Mouse (Mus musculus): Measurements from ENCODE around the gene Chaf1b. TPM values are rescaled to one million over a fixed set of nuclear protein-coding genes. Genes with fewer than 3 reads are reported as not detected.

Gene Chaf1b
- polyA plus RNA-seq, 1 experiment: 3.3 TPM

GRCm38 (mm10) chr16:93920673-93921072, 37.0 kb downstream of the Chaf1b start:
- Histone ChIP-seq H3K4me3 (ENCODE audit: low read depth, low read length) (no peak overlapping the region), H3K36me3 (ENCODE audit: control insufficient read depth, insufficient read depth, low read length) (no peaks in the 10 kb centered on the region), H3K27ac (ENCODE audit: insufficient read depth, low read depth, low read length) (no peak overlapping the region), H3K4me1 (ENCODE audit: control insufficient read depth, insufficient read depth, insufficient read length, low read length) (peaks cover 12% of the 10 kb centered on the region), H3K27me3 (ENCODE audit: control insufficient read depth, insufficient read depth, low read length) (no peaks in the 10 kb centered on the region)
- WGBS: 80% methylated on average over 4 of the region's 4 CpGs
- TF ChIP-seq CTCF (IDR thresholded peaks at IDR 0.05; ENCODE audit: extremely low read depth, insufficient read length, insufficient replicate concordance, low read depth, low read length) (no peak), POLR2A (IDR thresholded peaks at IDR 0.05; ENCODE audit: low read depth, low read length) (no peak)

- H3K27me3 ChIP-seq (ENCODE audit: control insufficient read depth, insufficient read depth, low read length): no peaks in the 10 kb centered on the region
- H3K4me1 ChIP-seq (ENCODE audit: control insufficient read depth, insufficient read depth, insufficient read length, low read length): peaks cover 6% of the 10 kb centered on the region
- H3K27ac ChIP-seq (ENCODE audit: insufficient read depth, low read depth, low read length): no peak overlapping the region
- H3K36me3 ChIP-seq (ENCODE audit: control insufficient read depth, insufficient read depth, low read length): no peaks in the 10 kb centered on the region
- H3K4me3 ChIP-seq (ENCODE audit: low read depth, low read length): no peak overlapping the region
- TF ChIP-seq CTCF (IDR thresholded peaks at IDR 0.05; ENCODE audit: extremely low read depth, insufficient read length, insufficient replicate concordance, low read depth, low read length): no peak
- no peak for TF ChIP-seq POLR2A (IDR thresholded peaks at IDR 0.05; ENCODE audit: low read depth, low read length)
- WGBS: 75% methylated on average over 5 of the region's 5 CpGs
Observed at GRCm38 (mm10) chr16:93922835-93923389, 39.2 kb downstream of the Chaf1b start.

DNA sequence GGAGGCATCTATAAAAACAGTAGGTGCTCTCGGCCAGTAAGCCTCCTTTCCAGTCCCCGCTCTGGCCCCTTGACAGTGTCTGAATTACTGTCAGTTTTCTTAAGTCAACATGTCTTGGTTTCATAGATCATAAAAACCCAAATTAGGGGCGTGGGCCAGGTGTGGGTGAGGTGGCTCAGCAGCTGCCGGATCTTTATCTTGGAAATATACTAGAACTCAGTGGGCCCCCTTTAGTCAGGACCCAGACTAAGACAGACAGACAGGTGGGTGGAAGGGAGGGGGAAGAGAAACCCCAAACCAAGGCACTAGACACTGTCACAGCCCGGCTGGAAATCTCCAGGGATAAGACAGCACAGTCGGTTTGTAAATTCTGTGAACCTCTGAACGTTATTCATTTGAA, 40.1 kb downstream of the Chaf1b start:
- Histone ChIP-seq H3K36me3 (ENCODE audit: control insufficient read depth, insufficient read depth, low read length) (no peaks in the 10 kb centered on the region), H3K4me1 (ENCODE audit: control insufficient read depth, insufficient read depth, insufficient read length, low read length) (peaks cover 3% of the 10 kb centered on the region; the same call in 1 of the 2 replicates), H3K27me3 (ENCODE audit: control insufficient read depth, insufficient read depth, low read length) (no peaks in the 10 kb centered on the region), H3K4me3 (ENCODE audit: low read depth, low read length) (no peak overlapping the region), H3K27ac (ENCODE audit: insufficient read depth, low read depth, low read length) (no peak overlapping the region)
- TF ChIP-seq CTCF (IDR thresholded peaks at IDR 0.05; ENCODE audit: extremely low read depth, insufficient read length, insufficient replicate concordance, low read depth, low read length): no peak
- TF ChIP-seq POLR2A (IDR thresholded peaks at IDR 0.05; ENCODE audit: low read depth, low read length): no peak
- WGBS: 27% methylated on average over 7 of the region's 7 CpGs

- Histone ChIP-seq H3K27ac (ENCODE audit: insufficient read depth, low read depth, low read length) (no peak overlapping the region), H3K4me3 (ENCODE audit: low read depth, low read length) (no peak overlapping the region), H3K4me1 (ENCODE audit: control insufficient read depth, insufficient read depth, insufficient read length, low read length) (0 out of 2 replicates have a peak, but pooled peaks cover 3% of the 10 kb centered on the region), H3K27me3 (ENCODE audit: control insufficient read depth, insufficient read depth, low read length) (no peaks in the 10 kb centered on the region), H3K36me3 (ENCODE audit: control insufficient read depth, insufficient read depth, low read length) (no peaks in the 10 kb centered on the region)
- 83% methylated on average over 8 of the region's 8 CpGs for WGBS
- no peak for TF ChIP-seq CTCF (IDR thresholded peaks at IDR 0.05; ENCODE audit: extremely low read depth, insufficient read length, insufficient replicate concordance, low read depth, low read length)
- TF ChIP-seq POLR2A (IDR thresholded peaks at IDR 0.05; ENCODE audit: low read depth, low read length): no peak
Observed at GRCm38 (mm10) chr16:93925684-93926247, 42.1 kb downstream of the Chaf1b start.

- no peak overlapping the region for H3K4me3 ChIP-seq (ENCODE audit: low read depth, low read length)
- H3K4me1 ChIP-seq (ENCODE audit: control insufficient read depth, insufficient read depth, insufficient read length, low read length): peaks cover 9% of the 10 kb centered on the region; the same call in 1 of the 2 replicates
- no peaks in the 10 kb centered on the region for H3K27me3 ChIP-seq (ENCODE audit: control insufficient read depth, insufficient read depth, low read length)
- TF ChIP-seq CTCF (IDR thresholded peaks at IDR 0.05; ENCODE audit: extremely low read depth, insufficient read length, insufficient replicate concordance, low read depth, low read length): no peak
- TF ChIP-seq POLR2A (IDR thresholded peaks at IDR 0.05; ENCODE audit: low read depth, low read length): no peak
- H3K36me3 ChIP-seq (ENCODE audit: control insufficient read depth, insufficient read depth, low read length): no peaks in the 10 kb centered on the region
- WGBS: 83% methylated on average over 17 of the region's 17 CpGs
- no peak overlapping the region for H3K27ac ChIP-seq (ENCODE audit: insufficient read depth, low read depth, low read length)
Observed at GRCm38 (mm10) chr16:93929370-93930032, 45.8 kb downstream of the Chaf1b start.

DNA sequence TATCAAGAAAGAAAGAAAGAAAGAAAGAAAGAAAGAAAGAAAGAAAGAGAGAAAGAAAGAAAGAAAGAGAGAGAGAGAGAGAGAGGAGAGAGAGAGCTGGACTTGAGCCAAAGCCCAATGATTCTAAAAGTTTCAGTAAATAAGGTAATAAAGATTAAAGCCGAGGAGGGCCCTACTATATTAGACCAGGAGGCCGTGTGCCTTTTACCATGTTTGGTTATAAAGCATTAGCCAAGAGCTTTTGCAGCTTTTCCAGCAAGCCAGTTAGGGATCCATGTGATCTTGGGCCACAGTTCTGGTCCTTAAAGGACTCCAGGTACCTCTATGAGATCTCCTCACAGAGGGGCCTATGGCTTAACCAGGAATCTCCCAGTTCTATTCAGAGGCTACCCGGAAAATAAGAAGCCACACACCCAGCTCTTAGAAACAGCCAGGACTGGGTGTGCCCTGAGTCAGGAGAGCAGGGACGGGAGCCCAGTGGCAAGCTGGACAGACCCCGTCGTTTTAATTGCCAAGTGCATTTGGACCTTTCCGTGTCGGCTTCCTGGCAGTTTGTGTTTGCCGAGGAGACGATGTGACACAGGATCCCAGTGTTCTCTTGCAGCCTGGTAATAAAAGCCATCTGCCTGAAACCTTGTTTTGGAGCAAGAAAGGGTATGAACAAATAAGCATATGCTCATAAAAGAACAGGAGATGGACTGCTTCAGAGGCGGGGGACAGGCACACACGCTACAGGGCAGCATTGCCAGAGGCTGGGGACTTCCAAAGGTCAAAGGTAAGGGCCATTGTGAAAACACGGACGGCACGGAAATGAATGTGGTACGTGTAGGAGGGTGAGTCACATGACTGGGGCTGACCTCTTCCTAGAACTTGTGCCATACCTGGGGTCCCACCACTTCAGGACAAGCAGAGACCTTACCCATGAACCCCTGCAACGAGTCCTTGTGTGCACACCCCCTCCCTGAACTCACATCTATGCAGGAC, 48.8 kb downstream of the Chaf1b start:
- H3K27ac ChIP-seq (ENCODE audit: insufficient read depth, low read depth, low read length): peak overlapping the region; percentile 65
- no peak overlapping the region for H3K4me3 ChIP-seq (ENCODE audit: low read depth, low read length)
- H3K4me1 ChIP-seq (ENCODE audit: control insufficient read depth, insufficient read depth, insufficient read length, low read length): peaks cover 11% of the 10 kb centered on the region
- H3K36me3 ChIP-seq (ENCODE audit: control insufficient read depth, insufficient read depth, low read length): no peaks in the 10 kb centered on the region
- TF ChIP-seq CTCF (IDR thresholded peaks at IDR 0.05; ENCODE audit: extremely low read depth, insufficient read length, insufficient replicate concordance, low read depth, low read length): no peak
- TF ChIP-seq POLR2A (IDR thresholded peaks at IDR 0.05; ENCODE audit: low read depth, low read length): no peak
- H3K27me3 ChIP-seq (ENCODE audit: control insufficient read depth, insufficient read depth, low read length): no peaks in the 10 kb centered on the region
- 26% methylated on average over 17 of the region's 17 CpGs for WGBS
